Mouse (Mus musculus) ovary, postnatal 36 days (tissue): ENCODE measurements around the gene Nradd.
A peak's percentile ranks its signal among the peaks of the same experiment; 100 is the strongest.

ENCODE experiments used
- DNase-seq: peaks from one replicate; pipeline ENCODE4 v3.0.0; 2022; ENCODE audit warnings: low spot score, mixed read lengths

The Nradd gene

DNA sequence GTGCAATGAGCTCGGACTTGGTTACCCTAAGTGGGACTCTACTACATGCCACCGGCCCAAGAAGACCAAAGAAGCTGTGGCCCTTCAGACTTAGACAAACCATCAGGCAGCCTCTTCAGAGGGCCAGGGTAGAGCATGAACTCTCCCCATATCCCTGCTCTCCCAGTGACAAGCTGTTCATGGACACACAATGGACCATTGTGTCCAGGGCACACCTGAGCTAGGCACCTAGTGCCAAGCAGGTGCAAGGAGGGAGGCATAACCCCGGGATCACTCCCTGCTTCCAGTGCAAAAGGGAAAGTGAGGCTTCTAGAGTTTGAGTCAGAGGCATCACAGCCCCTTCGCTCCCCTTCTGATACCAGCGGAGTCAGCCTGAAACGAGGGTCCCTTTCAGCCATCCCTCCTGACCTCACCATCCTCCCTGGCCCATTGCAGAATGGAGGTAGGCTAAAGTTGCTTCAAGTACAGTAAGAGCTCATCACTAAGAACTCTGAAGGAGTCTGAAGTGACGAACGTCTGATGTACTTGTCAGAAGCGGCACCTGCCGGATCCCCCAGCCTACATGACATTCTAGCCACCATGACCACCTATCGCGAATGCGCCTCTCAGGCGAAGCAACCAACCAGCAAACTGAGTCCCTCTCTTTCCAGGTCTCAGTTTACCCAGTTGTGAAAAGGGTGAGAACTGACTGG lies 28.9 kb upstream of the Nradd start:
- no peak for DNase-seq

GRCm38 (mm10) chr9:110651931-110652722 lies 27.9 kb upstream of the Nradd start:
- no peak for DNase-seq

GRCm38 (mm10) chr9:110649775-110650174 lies 25.5 kb upstream of the Nradd start:
- no peak for DNase-seq

DNA sequence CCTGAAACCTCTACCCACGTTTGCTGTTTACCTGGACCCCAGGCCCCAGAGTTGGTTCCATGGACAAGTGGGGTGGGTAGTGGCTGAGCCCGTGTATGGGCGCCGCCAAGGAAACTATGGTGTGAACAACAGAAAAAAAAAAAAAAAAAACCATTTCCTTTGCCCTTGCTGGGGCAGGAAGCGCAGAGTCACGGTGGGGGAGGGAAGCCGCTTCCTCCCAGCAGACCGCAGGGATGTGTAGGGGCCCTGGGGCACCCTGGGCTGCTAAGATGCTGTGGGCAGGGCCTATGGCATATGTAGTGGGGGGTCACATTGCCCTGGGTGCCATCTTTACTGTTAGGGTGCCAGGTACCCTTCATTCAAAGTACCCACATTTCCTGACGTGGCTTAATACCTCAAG lies 21.0 kb upstream of the Nradd start:
- DNase-seq = no peak

DNA sequence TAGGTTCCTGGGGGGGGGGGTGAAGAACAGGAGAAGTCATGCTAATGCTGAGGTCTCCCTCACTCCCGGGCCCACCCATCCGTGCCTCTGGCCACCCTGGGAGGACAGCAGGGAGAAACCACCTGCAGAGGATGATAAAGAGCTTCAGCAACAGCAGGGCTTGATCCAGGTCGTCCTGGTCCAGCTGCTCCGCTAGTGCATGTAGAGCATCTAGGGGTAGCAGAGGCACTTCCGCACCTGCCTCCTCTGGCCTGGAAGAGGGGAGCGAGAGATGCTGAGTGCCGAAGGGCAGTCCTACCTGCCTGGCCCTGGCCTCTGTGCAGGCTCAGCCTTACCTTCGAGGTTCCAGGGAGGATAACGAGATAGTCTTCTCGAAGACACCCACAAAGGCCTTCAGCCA lies 20.0 kb upstream of the Nradd start:
- no peak for DNase-seq

- no peak for DNase-seq
These were observed 19.5 kb upstream of the Nradd start for GRCm38 (mm10) chr9:110643787-110644186.

DNA sequence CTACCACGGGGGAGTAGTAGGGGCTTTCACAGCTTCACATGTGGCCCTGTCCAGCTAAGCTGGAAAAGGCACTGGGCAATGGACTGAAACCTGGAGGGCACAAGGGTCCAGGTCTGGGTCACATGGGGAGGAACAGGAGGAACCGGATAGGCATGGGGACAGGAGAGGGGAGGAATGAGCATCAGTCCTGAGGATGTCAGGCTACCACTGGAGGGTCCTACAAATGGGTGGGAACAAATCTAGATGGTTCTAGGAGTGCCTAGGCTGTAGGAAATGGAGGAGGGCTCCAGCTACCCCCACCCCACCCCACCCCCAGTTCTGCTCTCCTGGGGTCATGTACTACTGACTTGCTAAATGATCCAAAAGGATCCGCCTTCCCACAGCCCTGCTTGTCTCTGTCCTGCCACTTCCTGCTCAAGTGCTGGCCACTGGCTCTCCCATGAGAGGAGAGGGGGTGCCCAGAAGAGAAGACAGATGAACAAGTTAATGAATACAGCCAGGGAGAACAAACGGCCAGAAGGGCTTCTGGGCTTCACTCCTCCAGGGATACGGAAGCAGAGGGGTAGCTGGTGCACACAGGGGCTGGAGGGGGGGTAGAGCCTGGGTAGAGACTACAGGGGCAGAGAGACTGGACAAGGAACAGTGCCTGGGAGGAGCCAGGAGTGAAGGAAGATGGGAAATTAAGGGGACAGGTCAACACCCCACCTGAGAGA lies 18.7 kb upstream of the Nradd start:
- no peak for DNase-seq

GRCm38 (mm10) chr9:110641006-110641405 lies 16.8 kb upstream of the Nradd start:
- no peak for DNase-seq

GRCm38 (mm10) chr9:110638611-110639021 lies 14.4 kb upstream of the Nradd start:
- DNase-seq = no peak

GRCm38 (mm10) chr9:110635225-110635624 lies 11.0 kb upstream of the Nradd start:
- peak; percentile 85 for DNase-seq

GRCm38 (mm10) chr9:110633882-110634281 lies 9.6 kb upstream of the Nradd start:
- no peak for DNase-seq

DNA sequence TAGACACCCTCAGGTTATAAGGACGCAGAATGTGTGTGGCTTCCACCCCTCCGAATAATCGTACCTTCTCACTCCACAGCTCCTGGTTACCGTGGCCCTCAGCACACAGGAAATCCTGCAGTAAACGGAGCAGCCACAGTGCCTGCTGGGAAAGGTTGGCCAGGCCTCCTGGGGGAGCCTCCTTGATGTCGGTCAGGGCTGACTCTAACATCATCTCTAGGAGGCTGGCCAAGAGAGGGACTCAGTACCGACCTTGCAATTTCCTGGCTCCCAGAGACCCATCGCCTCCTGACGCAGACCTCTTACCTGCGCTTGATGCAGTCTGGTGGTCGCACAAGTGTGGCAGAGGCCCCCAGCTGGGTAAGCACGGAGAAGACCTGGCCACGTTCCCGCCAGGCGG lies 8.4 kb upstream of the Nradd start:
- no peak for DNase-seq

DNA sequence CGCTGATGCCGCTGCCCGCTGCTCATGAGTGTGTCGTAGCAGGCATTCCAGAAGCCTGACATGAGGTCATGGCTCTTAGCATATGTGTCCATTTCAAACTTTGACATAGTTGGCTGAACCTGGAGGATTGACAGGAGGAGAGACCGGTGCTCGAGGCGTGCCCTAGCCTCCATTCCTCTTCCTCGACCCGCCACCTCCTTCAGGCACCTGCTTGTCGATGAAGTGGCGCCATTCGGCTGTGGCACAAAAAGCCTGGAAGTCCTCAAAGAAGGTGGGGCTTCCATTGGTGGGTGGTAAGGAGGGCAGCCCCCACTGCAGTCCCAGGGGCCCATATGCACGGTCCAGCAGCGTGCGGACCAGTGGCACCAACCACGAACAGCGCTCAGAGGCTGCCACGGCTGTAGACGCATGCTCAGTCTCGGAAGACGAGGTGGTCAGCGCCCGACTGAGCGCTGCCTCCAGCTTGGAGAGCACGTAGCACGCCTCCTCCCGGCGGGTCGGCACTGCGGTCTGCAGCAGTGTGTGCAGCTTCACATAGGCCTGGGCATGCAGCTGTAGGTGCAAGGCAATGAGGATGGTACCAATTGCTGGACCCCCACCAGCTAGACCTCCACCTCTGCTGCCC lies 7.5 kb upstream of the Nradd start:
- no peak for DNase-seq

- peak; percentile 51 for DNase-seq
These were observed 6.9 kb upstream of the Nradd start for GRCm38 (mm10) chr9:110631191-110631590.

- no peak for DNase-seq
These were observed 5.9 kb upstream of the Nradd start for GRCm38 (mm10) chr9:110630171-110630570.

DNA sequence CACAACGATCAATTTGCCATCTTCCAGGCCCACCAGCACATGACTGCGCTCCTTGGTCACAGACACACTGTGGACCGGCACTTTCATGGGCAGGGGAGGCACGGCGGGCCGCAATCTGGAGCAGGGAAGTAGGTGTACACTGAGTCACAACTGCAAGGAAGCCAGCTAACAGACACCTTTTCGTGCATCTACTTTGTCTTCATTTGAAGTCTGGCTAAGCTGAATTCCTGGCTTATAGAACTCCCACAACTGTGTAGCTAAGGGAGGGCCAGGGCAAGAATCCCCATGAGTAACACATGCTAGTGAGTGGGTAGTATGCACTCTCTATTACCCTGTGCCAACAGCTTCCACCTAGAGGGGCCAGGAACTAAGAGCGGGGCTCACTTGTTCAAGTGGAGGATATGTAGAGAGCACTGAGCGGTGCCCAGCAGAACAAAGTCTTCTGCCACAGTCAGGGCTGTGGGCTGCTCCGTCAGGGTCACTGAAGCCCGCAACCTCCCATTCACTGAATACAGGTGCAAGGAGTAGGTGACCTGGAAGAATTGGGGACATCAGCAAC lies 1.2 kb upstream of the Nradd start:
- DNase-seq = no peak

DNA sequence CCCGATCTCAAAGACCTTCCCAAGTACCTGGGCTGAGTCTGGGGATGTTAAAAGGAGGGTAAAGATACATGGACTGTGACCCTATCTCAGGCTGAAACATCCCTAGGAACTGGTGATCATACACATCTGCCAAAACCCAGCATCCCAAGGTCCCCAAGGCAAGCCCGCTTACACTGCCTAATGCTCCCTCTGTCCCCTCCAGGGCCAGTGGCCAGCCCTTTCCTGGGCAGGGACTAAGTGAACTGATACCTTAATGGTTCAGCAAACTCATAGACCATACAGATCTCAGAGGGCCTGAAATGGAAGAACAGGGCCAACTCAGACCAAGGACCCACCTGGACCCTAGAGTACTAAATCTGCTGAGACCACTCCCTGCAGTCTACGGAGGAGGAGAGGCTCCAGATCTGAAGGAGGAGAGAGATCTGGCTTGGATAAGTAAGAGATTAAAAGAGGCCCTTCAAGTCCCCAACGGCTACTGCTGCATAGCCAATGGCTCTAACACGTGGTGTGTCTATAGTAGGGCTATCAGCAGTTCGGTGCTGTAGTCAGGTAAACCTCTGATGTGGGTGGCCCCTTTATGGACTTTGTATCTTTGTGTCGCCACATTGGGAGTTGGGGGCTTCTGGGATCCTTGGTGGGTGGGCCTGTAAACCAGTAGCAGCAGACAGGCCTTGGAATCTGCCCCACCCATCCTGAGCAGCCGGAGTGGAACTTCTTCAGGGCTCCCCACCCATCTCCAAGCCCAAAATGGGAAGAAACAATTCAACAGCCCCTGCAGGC lies 646 bp downstream of the Nradd start:
- no peak for DNase-seq

DNA sequence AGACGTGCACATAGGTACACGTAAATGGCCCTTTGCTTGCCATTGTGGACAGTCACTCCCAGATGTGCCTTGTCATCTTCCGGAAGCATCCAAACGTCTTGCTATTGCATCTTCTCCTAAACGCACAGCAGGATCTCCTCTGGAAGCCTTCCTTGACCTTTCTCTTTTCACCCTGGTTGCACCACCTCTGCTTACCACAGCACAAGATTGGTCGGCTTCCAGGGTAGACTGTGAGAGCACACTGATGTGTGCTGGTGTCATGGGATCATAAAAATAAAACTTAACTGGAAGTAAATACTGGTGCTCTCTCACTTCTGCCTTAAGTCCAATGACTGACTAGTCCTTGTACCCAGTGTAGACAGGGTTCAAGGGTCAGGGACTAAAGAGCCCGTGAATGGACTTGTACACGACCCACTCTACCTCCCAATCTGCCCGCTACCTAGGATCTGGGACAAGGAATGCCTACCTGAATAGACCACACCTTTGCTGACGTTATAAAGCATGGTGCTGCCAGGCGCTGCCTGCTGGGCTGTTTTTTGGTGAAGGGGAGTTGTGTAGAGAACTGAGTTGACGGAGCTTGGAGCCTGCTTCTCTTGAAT lies 1.5 kb downstream of the Nradd start:
- DNase-seq = no peak

DNA sequence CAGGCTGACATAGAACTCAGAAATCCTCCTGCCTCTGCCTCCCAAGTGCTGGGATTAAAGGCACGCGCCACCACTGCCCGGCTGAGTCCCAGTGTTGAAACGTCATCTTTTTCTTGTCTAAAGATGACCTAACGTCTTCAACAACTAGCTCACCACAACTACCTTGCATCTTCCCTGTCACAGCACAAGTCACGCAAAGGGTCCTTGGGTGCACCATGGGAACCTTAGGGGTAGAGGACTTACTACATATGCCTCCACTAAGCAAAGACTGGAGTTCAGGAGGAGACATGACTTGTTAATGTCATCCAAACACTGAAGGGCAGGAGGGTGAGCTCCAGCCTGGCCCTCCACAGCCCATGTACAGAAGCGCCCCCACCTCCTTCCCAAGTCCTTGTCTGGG lies 3.6 kb downstream of the Nradd start:
- no peak for DNase-seq

DNA sequence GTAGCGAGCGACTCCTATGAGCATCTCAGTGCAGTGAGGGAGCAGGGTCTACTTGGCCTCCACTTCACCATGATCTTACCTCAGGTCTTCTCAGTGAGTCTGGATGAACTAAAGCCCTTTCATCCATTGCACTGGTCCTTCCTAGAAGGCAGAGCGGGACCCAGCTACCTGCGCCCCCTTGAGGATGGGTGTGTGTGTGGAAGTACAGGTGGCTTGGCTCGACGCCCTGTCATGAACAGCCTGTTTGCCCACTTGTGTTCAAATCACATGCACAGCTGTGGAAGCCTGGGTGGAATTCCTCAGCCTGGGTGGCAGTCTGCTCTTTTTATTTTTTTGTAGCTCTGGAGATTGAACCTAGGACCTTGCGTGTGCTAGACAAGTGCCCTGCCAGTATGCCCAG lies 4.1 kb downstream of the Nradd start:
- DNase-seq = no peak

DNA sequence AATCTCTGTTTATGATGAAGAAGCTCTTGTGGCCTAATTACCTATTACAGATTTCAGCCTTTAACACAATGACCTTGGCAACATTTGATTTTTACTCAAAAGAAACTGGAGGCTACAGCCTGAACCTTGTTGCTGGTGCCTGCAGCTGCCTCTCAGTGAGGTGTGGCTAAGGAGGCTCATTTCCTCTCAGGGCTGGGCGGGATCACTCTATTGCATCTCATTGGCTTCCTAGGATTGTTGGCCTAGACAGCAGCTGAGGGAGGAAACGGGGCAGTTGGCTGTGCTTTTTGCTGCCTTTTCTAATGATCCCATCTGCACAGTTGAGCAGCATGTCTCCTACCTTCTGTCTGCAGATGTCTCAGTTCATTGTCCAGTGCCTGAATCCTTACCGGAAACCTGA lies 7.2 kb downstream of the Nradd start:
- DNase-seq = no peak
